Mouse (Mus musculus) activated CD4-positive, CD25-positive, alpha-beta regulatory T cell, adult 4 months (primary cell): Measurements from ENCODE around the gene Hist1h2af. TPM values are rescaled to one million over a fixed set of nuclear protein-coding genes. Genes with fewer than 3 reads are reported as not detected.

Experiments used
- ATAC-seq: one replicate; pipeline ENCODE4 v1.8.0; 2017
- polyA plus RNA-seq, 2 experiments: library from polyadenylated mRNA; unstranded; fragments of 100-300 nt; shearing (Covaris generic); gene quantifications; one replicate each; pipeline ENCODE4 v1.2.1; 2017

Gene Hist1h2af
- polyA plus RNA-seq, 2 experiments from 2014 or later: not detected

DNA sequence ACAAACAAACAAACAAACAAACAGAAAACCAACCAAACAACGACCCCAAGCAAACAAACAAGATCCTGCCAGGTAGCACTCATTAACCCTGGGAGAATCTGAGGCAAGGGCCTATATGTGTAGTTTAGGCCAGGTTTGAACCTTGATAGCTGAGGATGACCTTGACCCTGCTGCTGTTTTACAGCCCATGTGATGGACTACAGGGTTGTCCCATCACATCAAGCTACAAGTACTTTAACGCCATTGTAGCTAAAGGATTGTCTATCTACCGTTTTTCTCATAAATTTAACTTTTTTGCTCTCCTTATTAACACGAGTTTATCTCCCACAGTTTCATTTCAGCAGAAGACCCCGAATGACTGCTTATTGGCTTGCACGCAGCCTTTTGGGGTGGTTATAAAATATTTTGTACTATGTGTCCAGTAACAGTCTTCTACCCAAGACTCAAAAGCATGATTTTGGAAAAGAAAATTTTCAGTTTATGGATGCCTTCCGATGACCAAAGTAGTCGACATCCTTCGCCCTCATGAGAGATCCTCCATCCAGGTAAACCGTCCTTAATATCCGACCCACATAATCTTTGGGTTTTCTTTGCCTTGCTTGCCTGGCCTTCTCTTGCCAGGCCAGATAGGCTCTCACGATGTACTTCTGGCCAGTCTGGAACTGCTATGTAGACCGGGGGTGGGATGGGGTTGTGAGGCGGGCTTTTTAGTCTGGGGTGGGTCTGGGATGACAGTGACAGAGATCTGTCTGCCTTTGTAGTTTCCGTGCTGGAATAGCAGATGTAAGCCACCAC, 17.7 kb upstream of the Hist1h2af start:
- ATAC-seq: no peak

DNA sequence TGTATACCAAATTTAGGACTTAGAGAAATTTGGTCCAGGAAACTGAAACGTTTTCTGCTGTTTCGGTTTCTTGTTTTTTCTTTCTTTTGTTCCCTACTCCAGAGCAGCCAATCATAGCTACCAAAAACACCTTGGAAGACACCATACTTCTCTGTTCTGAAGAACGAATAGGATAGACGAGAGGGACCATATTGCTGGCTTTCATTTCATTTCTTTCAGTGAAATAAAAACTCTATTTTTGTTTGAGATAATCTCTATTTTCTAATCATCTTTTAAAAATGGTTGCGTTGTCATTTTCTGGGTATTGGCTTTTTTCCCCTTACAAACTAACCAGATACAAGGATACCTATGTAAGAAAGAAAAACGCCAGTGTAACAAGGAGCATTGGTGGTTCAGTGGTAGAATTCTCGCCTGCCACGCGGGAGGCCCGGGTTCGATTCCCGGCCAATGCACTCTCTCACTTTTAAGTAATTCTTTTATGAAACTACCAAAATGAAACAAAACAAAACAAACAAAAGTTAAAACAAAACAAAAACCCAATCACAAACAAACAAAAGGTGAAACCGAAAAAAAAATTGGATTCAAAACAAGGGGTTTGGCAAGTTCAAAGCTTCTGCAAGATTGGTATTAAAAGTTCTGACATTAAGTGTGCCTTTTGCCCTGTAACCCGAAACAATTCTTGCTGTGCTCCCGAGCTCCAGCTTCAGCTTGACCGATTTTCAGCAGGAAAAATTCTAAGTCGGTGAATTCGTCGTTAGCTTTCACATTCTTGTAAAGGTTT, 16.7 kb upstream of the Hist1h2af start:
- peak; percentile 40 for ATAC-seq

DNA sequence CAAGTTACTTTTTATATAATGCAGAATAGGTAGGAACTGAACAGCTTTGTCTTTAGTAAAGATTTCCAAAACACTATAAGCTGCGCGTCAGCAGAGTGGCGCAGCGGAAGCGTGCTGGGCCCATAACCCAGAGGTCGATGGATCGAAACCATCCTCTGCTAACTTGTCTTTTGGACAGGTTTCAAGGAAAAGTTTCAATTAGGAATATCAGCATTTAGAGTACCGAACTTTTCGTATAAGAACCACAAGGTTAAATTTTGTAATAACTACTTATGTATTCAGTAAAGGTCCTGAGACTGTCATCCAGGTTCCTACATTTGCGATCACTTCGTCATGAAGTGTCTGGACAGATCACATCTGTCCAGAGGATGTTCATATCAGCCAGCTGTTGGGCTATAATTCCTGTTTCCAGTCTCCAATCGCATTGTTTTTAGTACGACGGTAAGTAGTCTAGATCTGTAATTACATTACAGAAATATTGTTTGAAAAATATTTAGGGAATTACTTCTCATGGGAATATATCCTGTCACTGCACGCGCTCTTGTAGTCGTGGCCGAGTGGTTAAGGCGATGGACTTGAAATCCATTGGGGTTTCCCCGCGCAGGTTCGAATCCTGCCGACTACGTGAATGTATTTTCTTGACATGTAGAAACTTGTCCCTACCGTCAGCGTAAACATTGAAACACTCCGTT, 16.0 kb upstream of the Hist1h2af start:
- peak; percentile 52 for ATAC-seq

DNA sequence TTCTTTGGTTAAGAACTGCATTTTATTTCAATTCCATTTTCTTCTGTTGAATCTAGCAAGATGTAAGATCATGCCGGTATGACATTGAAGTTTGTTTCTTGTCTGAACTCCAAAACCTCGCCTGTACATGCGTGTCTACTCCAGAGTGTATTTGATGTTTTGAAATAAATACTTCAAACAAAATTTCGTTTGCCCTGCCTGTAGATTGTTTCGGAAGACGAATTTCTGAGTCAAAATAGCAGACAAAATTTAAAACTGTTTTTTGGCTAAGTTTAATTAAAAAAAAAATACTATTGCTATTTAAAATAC, 15.5 kb upstream of the Hist1h2af start:
- no peak for ATAC-seq

DNA sequence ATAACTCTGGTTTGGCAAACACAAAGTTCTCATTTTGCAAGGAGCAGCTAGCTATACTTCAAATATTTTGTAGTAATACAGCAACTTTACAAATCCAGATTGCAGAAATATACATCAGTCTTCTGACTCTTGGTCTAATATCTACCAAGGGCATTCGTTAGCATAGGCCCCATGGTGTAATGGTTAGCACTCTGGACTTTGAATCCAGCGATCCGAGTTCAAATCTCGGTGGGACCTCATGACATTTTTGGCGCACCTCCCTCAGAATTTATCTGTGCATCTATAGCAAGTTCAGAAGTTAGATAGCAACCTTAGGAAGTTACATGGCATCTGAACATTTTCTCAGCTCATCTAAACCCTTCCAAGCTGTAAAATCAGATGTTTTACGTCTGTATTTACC, 14.8 kb upstream of the Hist1h2af start:
- ATAC-seq: peak; percentile 31

DNA sequence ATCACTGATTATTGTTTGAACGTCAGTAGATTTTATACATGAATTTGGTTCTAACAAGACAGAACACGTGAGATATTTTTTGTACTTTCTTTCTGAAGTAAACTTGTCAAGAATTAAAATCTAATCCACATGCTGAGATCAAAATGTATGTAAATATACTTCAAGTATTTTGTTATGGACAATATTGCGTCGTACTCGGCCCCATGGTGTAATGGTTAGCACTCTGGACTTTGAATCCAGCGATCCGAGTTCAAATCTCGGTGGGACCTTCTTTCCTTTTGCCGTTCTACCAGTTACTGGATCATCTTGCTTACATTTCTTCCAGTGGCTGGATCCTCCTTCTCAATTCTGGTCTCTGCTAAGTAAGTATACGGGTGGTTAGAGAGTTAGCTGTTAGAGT, 14.3 kb upstream of the Hist1h2af start:
- peak; percentile 14 for ATAC-seq

DNA sequence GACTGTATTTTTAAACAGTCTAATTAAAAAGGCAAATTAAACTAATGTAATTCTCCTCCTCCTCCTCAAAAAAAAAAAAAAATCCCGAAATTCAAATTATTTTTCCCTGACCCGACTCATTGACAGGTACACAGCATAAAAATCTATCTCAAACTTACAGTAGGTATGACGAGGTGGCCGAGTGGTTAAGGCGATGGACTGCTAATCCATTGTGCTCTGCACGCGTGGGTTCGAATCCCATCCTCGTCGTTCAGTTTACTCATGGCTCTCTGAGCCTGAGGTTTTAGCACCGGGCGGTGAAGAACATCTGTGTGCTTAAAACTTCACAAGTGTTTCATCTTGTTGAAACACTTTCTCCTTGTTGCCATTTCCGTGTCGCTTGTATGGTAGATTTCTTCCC, 12.0 kb upstream of the Hist1h2af start:
- no peak for ATAC-seq

DNA sequence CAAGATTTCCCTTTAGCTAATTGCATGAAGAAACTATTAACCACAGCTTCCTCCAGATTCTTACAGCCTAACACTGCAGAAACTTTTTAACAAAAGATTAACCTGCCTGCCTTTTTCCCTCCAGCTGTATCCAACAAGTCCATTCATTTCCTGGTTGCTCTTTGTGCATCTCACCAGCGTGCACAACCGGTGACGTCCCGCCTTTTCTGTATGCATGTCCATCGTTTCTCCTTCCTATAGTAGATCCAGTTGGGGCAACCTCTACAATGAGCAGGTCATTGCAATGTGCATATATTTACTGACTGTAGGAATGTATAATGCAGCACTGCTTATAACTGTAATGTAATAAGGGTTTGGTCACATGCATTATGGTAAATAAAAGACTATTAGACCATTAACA, 9.7 kb upstream of the Hist1h2af start:
- no peak for ATAC-seq

DNA sequence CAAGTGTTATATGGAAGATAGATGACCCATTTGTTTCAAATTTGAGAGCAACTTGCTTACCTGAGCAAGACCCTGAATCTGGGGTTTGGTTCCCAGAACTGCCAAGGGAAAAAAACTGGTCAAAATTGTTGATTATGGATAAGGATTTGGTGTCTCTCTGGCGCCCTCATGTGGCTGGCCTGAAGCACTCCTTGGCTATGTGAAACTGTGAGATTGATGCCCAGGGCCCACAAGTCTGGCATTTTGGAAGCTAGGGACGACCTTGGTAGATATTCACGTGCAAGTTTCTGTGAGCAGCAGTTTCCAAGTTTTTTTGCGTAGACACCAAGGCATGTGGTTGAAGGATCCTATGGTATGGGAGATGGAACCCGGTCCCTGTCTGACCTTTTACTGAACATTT, 9.1 kb upstream of the Hist1h2af start:
- peak; percentile 48 for ATAC-seq

DNA sequence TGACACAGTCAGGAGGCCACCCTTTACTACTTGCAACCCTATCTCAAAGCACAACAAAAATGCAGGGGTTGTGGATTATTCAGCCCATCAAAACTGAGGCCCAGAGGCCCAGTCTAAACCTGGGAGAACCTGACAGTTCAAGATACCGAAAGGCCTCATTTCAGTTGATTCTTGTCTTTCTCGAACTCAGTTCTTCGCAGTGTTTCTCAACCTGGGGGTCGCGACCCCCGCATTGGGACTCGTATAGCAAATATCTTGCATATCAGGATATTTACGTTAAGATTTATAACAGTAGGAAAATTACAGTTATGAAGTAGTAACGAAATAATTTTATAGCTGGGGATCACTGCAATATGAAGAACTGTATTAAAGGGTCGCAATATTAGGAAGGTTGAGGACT, 7.8 kb upstream of the Hist1h2af start:
- ATAC-seq: no peak

DNA sequence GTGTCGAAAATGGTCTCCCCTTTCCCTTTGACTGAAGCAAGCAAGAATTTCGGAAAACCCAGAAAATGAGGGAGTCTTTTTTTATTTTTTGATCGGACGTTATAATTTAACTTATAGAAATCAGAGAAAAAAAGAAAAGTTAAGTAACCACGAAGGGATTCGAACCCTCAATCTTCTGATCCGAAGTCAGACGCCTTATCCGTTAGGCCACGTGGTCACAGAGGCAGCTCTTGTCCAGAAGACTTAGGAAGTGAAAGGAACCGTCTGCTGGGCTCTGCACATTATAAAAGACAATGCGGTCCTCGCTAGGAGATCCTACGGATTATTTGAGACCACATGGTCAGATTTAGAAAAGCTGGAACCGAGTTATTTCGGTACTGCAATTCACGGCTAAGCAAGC, 7.4 kb upstream of the Hist1h2af start:
- no peak for ATAC-seq

DNA sequence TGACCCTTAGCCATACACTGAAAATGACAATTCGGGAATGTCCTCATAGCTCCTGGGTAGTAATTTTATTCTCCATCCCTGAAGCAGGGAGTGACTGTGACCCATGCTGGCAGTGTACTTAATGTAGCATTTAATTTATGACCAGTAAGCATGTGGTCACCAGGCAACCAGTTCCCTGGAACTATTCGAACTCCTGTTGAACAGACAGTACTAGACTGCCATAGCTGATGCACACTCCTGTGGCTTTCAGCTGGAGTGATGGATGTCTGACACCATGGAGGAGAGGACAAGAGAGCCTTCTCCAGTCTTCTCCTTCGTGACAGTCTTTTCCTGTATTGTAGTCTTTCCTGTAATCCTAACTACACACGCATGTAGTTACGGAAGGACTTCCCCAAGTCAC, 4.7 kb upstream of the Hist1h2af start:
- no peak for ATAC-seq

DNA sequence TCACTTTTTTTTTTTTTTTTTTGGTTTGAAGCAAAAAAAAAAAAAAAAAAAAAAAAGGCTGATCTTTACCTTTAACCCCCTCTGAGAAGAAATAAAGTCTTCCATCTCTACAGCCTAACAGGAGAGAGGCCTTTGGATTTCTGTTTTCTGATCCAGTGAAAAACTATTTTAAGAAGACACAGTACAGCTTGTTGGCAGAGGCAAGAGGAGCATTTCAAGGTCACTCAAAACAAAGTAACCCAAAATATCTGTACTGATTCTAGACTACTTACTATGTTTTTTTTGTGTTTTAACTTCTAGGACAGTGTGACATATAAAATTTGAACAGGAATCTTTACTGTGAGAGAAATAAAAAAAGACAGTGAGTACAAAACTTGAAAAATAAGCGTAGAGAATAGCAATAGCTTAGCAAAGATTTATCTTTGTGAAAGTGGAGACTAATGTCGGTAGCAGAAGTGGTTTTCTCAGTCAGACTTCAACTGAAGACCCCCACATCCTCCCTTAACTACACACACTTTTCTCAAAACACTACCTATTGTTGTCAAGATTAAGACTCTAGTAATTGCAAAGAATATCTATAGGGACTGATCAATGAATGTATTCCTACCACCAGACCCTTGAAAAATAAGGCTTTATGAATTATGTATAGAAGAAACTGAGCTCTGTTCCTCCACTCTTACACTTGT, 4.1 kb upstream of the Hist1h2af start:
- no peak for ATAC-seq

DNA sequence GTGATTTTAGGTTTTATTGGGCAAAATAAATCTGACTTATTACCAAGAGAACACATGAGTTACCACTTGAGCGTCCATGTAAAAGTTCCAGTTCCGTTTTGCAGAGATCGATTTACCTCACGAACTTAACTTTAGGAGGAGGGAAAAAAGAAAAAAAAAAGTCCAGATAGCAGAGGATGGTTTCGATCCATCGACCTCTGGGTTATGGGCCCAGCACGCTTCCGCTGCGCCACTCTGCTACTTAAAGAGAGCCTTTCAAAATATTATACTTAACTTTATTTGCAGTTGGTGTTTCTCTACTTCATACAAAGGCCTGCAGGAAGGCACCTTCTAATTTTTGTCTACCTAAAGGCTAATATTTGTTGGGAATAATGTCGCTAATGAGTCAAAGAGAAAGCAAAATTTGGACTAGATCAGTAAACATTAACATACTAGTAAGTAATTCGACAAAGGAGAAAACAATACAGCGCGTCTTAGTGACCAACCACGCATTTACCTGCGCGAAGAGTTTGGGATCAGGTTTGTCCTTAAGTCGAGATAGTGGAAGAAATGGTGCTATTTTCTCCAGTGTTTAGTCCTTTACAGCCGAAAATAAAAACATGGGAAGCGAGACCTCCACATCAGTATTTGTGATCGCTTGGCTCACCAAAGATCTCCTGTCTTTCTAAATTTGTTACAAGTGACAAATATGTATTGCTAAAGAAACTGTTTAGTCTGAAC, 3.4 kb upstream of the Hist1h2af start:
- peak; percentile 5 for ATAC-seq

DNA sequence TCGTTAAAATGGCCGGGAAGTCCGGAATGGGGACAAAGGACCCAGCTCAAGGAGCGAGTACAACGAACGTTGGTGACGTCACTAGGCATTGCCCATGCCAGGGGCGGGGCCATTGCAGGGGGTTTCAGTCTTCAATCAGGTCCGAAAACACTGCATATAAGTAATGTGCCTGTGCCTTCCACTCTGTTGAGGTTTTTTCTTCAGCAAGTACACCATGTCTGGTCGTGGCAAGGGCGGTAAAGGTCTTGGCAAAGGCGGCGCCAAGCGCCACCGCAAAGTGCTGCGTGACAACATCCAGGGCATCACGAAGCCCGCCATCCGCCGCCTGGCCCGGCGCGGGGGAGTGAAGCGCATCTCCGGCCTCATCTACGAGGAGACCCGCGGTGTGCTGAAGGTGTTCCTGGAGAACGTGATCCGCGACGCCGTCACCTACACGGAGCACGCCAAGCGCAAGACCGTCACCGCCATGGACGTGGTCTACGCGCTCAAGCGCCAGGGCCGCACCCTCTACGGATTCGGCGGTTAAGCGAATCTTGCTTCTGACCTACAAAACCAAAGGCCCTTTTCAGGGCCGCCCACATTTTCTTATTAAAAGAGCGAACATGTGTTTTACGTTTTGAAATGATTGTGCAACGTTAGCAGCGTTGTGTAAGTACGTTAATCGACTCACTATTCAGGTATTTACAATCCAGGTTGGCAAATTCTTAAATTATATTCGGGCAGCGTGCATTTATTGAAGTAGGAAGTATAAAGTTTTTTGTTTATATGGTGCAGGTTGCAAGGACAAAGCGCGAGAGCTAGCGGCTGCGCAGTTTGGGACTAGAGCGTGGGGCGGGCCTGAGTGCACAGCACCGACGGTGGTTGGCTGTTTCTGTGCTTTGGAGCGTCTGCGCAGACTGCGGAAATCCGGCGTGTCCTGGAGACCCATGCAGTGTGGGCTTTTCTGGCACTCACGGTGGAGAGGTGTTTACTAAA, 2.5 kb upstream of the Hist1h2af start, which contains the start of gene Hist1h4h:
Hist1h4h (plus strand) TSS at position 150 of the 975 bp plus-strand sequence.
- peak; percentile 77 for ATAC-seq

DNA sequence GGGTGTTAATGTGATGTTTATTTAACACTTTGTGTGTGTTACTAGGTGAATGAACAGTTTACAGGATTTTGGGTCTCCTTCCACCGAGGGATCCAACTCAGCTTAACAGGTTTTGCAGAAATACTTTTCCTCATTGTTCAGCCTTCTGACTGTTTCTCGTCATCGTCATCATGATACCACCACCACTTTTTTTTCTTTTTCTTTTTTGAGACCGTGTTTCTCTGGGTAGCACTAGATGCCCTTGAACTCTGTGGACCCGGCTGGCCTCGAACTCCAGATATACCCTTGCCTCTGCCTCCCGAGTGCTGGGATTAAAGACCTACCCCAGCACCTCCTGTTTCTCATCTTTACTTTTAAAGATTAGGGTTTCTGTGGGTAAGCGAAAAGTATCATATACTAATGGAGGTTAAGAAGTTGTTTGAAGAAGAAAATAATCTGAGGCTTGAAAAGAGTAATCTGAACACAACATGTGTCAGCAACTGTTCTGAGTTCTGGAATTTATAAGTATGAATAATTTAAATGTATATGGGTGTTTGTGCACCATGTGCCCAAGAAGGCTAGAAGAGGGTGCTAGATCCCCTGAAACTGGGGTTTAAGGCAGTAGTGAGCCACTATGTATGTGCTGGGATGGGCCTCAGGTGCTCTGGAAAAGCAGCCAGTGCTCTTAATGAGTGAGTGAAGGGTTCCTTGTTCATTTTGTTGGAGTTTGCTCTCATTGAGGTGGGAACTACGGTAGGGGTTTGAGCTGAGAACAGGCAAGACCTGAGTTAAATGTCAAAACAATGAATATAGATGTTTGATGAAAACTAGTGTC, 1.2 kb upstream of the Hist1h2af start:
- no peak for ATAC-seq

DNA sequence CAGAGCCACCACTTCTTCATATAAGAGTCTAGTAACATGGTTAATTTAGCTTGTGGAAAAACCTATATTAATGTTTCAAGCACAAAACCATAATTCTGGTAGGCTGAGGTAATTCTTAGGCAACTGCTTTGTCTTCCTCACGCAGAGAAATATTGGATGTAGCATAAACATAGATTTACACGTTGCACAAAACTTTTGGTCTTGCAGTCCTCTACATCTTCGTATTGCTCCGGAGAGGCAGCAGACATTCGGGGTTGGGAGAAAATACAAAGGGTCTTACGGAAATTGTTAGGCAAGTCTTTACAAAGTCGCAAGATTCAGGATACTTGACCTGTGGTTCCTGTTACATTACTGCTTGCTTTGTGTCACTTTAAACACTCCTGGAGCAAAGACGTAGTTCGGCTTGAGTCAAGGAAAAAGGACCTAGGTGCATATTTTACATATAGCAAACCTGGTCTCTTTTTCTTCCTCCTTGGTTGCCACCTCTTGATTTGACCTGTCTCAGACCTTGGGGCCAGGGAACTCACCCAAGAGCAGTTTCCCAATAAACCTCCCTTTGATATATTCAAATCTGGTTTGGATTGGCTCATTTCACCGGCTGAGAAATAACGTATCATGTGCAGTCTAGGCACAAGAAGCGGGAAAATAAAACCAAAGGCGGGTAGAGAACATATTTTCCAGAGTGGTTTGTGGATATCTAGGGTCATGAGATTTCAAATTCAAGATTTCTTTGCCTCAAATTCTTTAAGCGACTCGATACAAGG, 844 bp downstream of the Hist1h2af start:
- ATAC-seq: no peak

DNA sequence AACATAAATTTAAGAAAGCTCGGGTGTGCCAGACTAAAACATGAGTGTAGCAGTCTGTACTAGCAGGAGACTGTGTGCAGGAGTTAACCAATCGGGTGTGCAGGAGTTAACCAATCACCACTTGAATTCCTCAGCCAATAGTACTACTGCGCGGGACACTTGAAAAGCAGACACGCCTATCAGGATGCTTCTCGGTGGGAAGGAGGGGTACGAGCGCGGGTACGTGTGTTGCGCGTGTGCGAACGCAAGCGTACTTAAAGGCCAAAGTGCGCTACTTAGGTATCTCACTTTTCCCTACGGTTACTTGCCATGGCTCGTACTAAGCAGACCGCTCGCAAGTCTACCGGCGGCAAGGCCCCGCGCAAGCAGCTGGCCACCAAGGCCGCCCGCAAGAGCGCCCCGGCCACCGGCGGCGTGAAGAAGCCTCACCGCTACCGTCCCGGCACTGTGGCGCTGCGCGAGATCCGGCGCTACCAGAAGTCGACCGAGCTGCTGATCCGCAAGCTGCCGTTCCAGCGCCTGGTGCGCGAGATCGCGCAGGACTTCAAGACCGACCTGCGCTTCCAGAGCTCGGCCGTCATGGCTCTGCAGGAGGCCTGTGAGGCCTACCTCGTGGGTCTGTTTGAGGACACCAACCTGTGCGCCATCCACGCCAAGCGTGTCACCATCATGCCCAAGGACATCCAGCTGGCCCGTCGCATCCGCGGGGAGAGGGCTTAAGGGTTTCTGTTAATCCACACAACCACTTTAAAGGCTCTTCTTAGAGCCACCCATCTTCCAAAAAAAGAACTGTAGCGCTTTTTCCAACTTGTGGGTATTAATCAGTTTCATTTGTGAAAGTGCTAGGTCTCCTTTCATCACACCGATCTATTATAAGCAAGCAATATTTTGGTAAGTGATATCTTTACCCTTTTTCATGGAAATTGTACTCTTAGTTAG, 1.7 kb downstream of the Hist1h2af start, which contains the start of gene Hist1h3g:
Hist1h3g (plus strand) TSS at position 286 of the 939 bp plus-strand sequence.
- ATAC-seq: peak; percentile 65
